Mouse (Mus musculus) Muller cell, postnatal 12 days (primary cell): ENCODE results near the gene Rnf181.

ENCODE experiments used
- DNase-seq: peaks from one replicate; pipeline ENCODE4 v3.0.0-alpha.2; 2015; ENCODE audit errors: inconsistent ontology term

Gene Rnf181

GRCm38 (mm10) chr6:72385258-72385657, 18.5 kb upstream of the Rnf181 start:
- DNase-seq, result no peak

- no peak for DNase-seq
Measured at GRCm38 (mm10) chr6:72383952-72384351, 17.2 kb upstream of the Rnf181 start.

- peak; percentile 38 for DNase-seq
Measured at GRCm38 (mm10) chr6:72383142-72383820, 16.5 kb upstream of the Rnf181 start.

- no peak for DNase-seq
Measured at GRCm38 (mm10) chr6:72382494-72382893, 15.7 kb upstream of the Rnf181 start.

- DNase-seq, result peak; percentile 94
Measured at GRCm38 (mm10) chr6:72380131-72380770, 13.5 kb upstream of the Rnf181 start, which contains the start of gene Vamp5. Vamp5 (minus strand) TSS chr6:72380468.

GRCm38 (mm10) chr6:72379377-72380130, 12.8 kb upstream of the Rnf181 start:
- peak; percentile 44 for DNase-seq

- no peak for DNase-seq
Measured at GRCm38 (mm10) chr6:72378510-72379234, 11.9 kb upstream of the Rnf181 start.

- no peak for DNase-seq
Measured at GRCm38 (mm10) chr6:72374820-72375563, 8.2 kb upstream of the Rnf181 start.

- peak; percentile 16 for DNase-seq
Measured at GRCm38 (mm10) chr6:72374206-72374605, 7.5 kb upstream of the Rnf181 start.

- no peak for DNase-seq
Measured at GRCm38 (mm10) chr6:72373184-72373583, 6.4 kb upstream of the Rnf181 start.

- DNase-seq, result peak; percentile 96
Measured at GRCm38 (mm10) chr6:72371571-72371970, 4.8 kb upstream of the Rnf181 start.

- peak; percentile 99 for DNase-seq
Measured at GRCm38 (mm10) chr6:72371147-72371546, 4.4 kb upstream of the Rnf181 start.

GRCm38 (mm10) chr6:72370091-72370490, 3.3 kb upstream of the Rnf181 start:
- no peak for DNase-seq

GRCm38 (mm10) chr6:72369557-72369956, 2.8 kb upstream of the Rnf181 start:
- no peak for DNase-seq

- DNase-seq, result no peak
Measured at GRCm38 (mm10) chr6:72367460-72367974, 761 bp upstream of the Rnf181 start.

GRCm38 (mm10) chr6:72366304-72366703, 452 bp downstream of the Rnf181 start:
- no peak for DNase-seq

- no peak for DNase-seq
Measured at GRCm38 (mm10) chr6:72364985-72365384, 1.8 kb downstream of the Rnf181 start.

- DNase-seq, result no peak
Measured at GRCm38 (mm10) chr6:72364009-72364408, 2.7 kb downstream of the Rnf181 start.

GRCm38 (mm10) chr6:72362132-72363028, 4.4 kb downstream of the Rnf181 start:
- DNase-seq, result peak; percentile 94

- DNase-seq, result no peak
Measured at GRCm38 (mm10) chr6:72361121-72361551, 5.6 kb downstream of the Rnf181 start.
